Mouse (Mus musculus): Measurements from ENCODE around the gene Irgq. TPM values are rescaled to one million over a fixed set of nuclear protein-coding genes. Genes with fewer than 3 reads are reported as not detected.

Gene Irgq
- polyA plus RNA-seq, 1 experiment = 8.2 TPM

DNA sequence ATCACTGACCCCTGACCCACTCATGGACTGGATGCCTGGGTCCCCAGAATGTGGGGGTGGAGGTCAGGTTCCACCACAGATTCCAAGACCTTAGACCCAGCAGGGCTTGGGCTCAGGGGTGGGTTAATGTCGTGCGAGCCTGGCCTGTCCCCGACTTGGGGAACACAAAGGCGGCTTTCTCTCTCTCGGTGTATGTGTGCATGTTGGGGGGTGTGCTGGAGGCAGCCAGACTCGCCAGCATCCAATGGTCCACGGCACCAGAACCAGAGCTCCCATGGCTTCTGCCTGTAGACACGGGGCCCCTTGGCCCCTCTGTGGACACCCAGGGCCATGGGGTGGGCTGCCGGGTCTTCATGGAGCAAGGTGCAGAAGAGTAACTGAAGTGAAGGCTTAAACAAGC lies 45.0 kb upstream of the Irgq start:
- H3K27me3 ChIP-seq (ENCODE audit: control insufficient read depth, insufficient read depth, low read length, poor library complexity, severe bottlenecking) = peaks cover 8% of the 10 kb centered on the region
- TF ChIP-seq POLR2A (IDR thresholded peaks at IDR 0.05; ENCODE audit: insufficient read depth, low read length) (no peak), CTCF (IDR thresholded peaks at IDR 0.05; ENCODE audit: low read depth, low read length) (no peak), EP300 (IDR thresholded peaks at IDR 0.05; ENCODE audit: insufficient read depth, low read depth, low read length) (no peak)
- H3K4me3 ChIP-seq (ENCODE audit: low read depth, low read length) = no peak overlapping the region
- no peaks in the 10 kb centered on the region for H3K9me3 ChIP-seq (replicated peaks; ENCODE audit: control insufficient read depth, insufficient read depth, low read length, poor library complexity, severe bottlenecking)
- no peak overlapping the region for H3K9ac ChIP-seq (ENCODE audit: low read depth, poor library complexity, severe bottlenecking)
- H3K36me3 ChIP-seq (ENCODE audit: control insufficient read depth, insufficient read depth, low read length, poor library complexity, severe bottlenecking) = no peaks in the 10 kb centered on the region
- H3K4me1 ChIP-seq (ENCODE audit: control insufficient read depth, insufficient read depth, low read length) = peaks cover 2% of the 10 kb centered on the region
- H3K27ac ChIP-seq (ENCODE audit: insufficient read depth, low read length) = no peak overlapping the region

GRCm38 (mm10) chr7:24486654-24487130 lies 43.8 kb upstream of the Irgq start:
- H3K4me3 ChIP-seq (ENCODE audit: low read depth, low read length) = no peak overlapping the region
- H3K9ac ChIP-seq (ENCODE audit: low read depth, poor library complexity, severe bottlenecking) = no peak overlapping the region
- H3K27me3 ChIP-seq (ENCODE audit: control insufficient read depth, insufficient read depth, low read length, poor library complexity, severe bottlenecking) = peaks cover 8% of the 10 kb centered on the region
- TF ChIP-seq POLR2A (IDR thresholded peaks at IDR 0.05; ENCODE audit: insufficient read depth, low read length) = no peak
- no peak for TF ChIP-seq CTCF (IDR thresholded peaks at IDR 0.05; ENCODE audit: low read depth, low read length)
- no peak for TF ChIP-seq EP300 (IDR thresholded peaks at IDR 0.05; ENCODE audit: insufficient read depth, low read depth, low read length)
- H3K27ac ChIP-seq (ENCODE audit: insufficient read depth, low read length) = no peak overlapping the region
- no peaks in the 10 kb centered on the region for H3K9me3 ChIP-seq (replicated peaks; ENCODE audit: control insufficient read depth, insufficient read depth, low read length, poor library complexity, severe bottlenecking)
- no peaks in the 10 kb centered on the region for H3K36me3 ChIP-seq (ENCODE audit: control insufficient read depth, insufficient read depth, low read length, poor library complexity, severe bottlenecking)
- peaks cover 2% of the 10 kb centered on the region for H3K4me1 ChIP-seq (ENCODE audit: control insufficient read depth, insufficient read depth, low read length)

GRCm38 (mm10) chr7:24487403-24487802 lies 43.1 kb upstream of the Irgq start:
- no peaks in the 10 kb centered on the region for H3K36me3 ChIP-seq (ENCODE audit: control insufficient read depth, insufficient read depth, low read length, poor library complexity, severe bottlenecking)
- H3K9me3 ChIP-seq (replicated peaks; ENCODE audit: control insufficient read depth, insufficient read depth, low read length, poor library complexity, severe bottlenecking) = no peaks in the 10 kb centered on the region
- no peak overlapping the region for H3K27ac ChIP-seq (ENCODE audit: insufficient read depth, low read length)
- H3K9ac ChIP-seq (ENCODE audit: low read depth, poor library complexity, severe bottlenecking) = no peak overlapping the region
- no peak overlapping the region for H3K4me3 ChIP-seq (ENCODE audit: low read depth, low read length)
- peaks cover 3% of the 10 kb centered on the region for H3K27me3 ChIP-seq (ENCODE audit: control insufficient read depth, insufficient read depth, low read length, poor library complexity, severe bottlenecking)
- TF ChIP-seq CTCF (IDR thresholded peaks at IDR 0.05; ENCODE audit: low read depth, low read length) (no peak), POLR2A (IDR thresholded peaks at IDR 0.05; ENCODE audit: insufficient read depth, low read length) (no peak), EP300 (IDR thresholded peaks at IDR 0.05; ENCODE audit: insufficient read depth, low read depth, low read length) (no peak)
- peaks cover 2% of the 10 kb centered on the region for H3K4me1 ChIP-seq (ENCODE audit: control insufficient read depth, insufficient read depth, low read length)

- TF ChIP-seq CTCF (IDR thresholded peaks at IDR 0.05; ENCODE audit: low read depth, low read length) (no peak), POLR2A (IDR thresholded peaks at IDR 0.05; ENCODE audit: insufficient read depth, low read length) (no peak), EP300 (IDR thresholded peaks at IDR 0.05; ENCODE audit: insufficient read depth, low read depth, low read length) (no peak)
- H3K4me1 ChIP-seq (ENCODE audit: control insufficient read depth, insufficient read depth, low read length) = peaks cover 2% of the 10 kb centered on the region
- no peaks in the 10 kb centered on the region for H3K9me3 ChIP-seq (replicated peaks; ENCODE audit: control insufficient read depth, insufficient read depth, low read length, poor library complexity, severe bottlenecking)
- no peak overlapping the region for H3K9ac ChIP-seq (ENCODE audit: low read depth, poor library complexity, severe bottlenecking)
- no peaks in the 10 kb centered on the region for H3K27me3 ChIP-seq (ENCODE audit: control insufficient read depth, insufficient read depth, low read length, poor library complexity, severe bottlenecking)
- H3K27ac ChIP-seq (ENCODE audit: insufficient read depth, low read length) = no peak overlapping the region
- H3K36me3 ChIP-seq (ENCODE audit: control insufficient read depth, insufficient read depth, low read length, poor library complexity, severe bottlenecking) = no peaks in the 10 kb centered on the region
- H3K4me3 ChIP-seq (ENCODE audit: low read depth, low read length) = no peak overlapping the region
Observed at GRCm38 (mm10) chr7:24488303-24488702, 42.2 kb upstream of the Irgq start.

DNA sequence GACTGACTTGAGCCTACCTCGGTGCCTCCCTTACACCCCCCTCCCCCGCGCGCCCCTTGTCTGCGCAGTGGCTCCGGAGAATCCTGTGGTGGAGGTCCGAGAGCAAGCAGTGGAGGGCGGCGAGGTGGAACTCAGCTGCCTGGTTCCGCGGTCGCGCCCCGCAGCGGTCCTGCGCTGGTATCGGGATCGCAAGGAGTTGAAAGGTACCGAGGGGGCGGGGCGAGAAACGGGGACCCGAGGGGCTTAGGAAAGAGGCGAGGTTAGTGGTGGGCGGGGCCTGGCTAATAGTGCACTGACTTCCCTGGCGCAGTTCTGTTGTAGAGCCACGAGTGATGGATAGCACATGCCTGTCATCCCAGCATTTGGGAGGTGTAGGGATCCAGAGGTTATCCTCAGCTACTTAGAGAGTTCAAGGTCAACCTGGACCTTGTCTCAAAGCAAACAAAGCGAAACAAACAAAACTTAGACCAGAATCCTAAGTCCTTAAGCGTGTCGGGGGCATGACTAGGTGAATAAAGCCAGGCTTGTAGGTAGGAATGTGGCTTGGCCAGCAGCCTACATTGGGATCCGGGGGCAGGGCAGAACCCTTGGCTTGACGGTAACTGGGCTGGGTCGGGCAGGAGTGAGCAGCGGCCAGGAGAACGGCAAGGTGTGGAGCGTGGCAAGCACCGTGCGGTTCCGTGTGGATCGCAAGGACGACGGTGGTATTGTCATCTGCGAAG lies 30.5 kb upstream of the Irgq start:
- no peak overlapping the region for H3K27ac ChIP-seq (ENCODE audit: insufficient read depth, low read length)
- no peaks in the 10 kb centered on the region for H3K9me3 ChIP-seq (replicated peaks; ENCODE audit: control insufficient read depth, insufficient read depth, low read length, poor library complexity, severe bottlenecking)
- H3K9ac ChIP-seq (ENCODE audit: low read depth, poor library complexity, severe bottlenecking) = 0 out of 2 replicates have a peak overlapping the region, but pooled peaks have one; percentile 13
- H3K4me1 ChIP-seq (ENCODE audit: control insufficient read depth, insufficient read depth, low read length) = peaks cover 4% of the 10 kb centered on the region
- H3K4me3 ChIP-seq (ENCODE audit: low read depth, low read length) = peak overlapping the region; percentile 38
- no peaks in the 10 kb centered on the region for H3K36me3 ChIP-seq (ENCODE audit: control insufficient read depth, insufficient read depth, low read length, poor library complexity, severe bottlenecking)
- H3K27me3 ChIP-seq (ENCODE audit: control insufficient read depth, insufficient read depth, low read length, poor library complexity, severe bottlenecking) = no peaks in the 10 kb centered on the region
- TF ChIP-seq EP300 (IDR thresholded peaks at IDR 0.05; ENCODE audit: insufficient read depth, low read depth, low read length) (no peak), CTCF (IDR thresholded peaks at IDR 0.05; ENCODE audit: low read depth, low read length) (no peak), POLR2A (IDR thresholded peaks at IDR 0.05; ENCODE audit: insufficient read depth, low read length) (no peak)

GRCm38 (mm10) chr7:24500929-24501328 lies 29.6 kb upstream of the Irgq start:
- Histone ChIP-seq H3K27me3 (ENCODE audit: control insufficient read depth, insufficient read depth, low read length, poor library complexity, severe bottlenecking) (no peaks in the 10 kb centered on the region), H3K36me3 (ENCODE audit: control insufficient read depth, insufficient read depth, low read length, poor library complexity, severe bottlenecking) (no peaks in the 10 kb centered on the region), H3K9ac (ENCODE audit: low read depth, poor library complexity, severe bottlenecking) (no peak overlapping the region), H3K27ac (ENCODE audit: insufficient read depth, low read length) (no peak overlapping the region), H3K9me3 (replicated peaks; ENCODE audit: control insufficient read depth, insufficient read depth, low read length, poor library complexity, severe bottlenecking) (no peaks in the 10 kb centered on the region), H3K4me3 (ENCODE audit: low read depth, low read length) (no peak overlapping the region), H3K4me1 (ENCODE audit: control insufficient read depth, insufficient read depth, low read length) (peaks cover 4% of the 10 kb centered on the region)
- TF ChIP-seq POLR2A (IDR thresholded peaks at IDR 0.05; ENCODE audit: insufficient read depth, low read length) (no peak), CTCF (IDR thresholded peaks at IDR 0.05; ENCODE audit: low read depth, low read length) (peak; percentile 64)
